Mouse (Mus musculus) megakaryocyte, embryonic 14.5 days (primary cell): Measurements from ENCODE around the gene Tmed5. TPM values are rescaled to one million over a fixed set of nuclear protein-coding genes. Genes with fewer than 3 reads are reported as not detected.
"Not testable (repeated sequence)": the region's sequence is repeated elsewhere in the genome, so short reads cannot be mapped to it uniquely, and the experiment has no call there.

Source experiments
- H3K27me3 ChIP-seq: replicated peaks from 2 replicates; pipeline ENCODE3; 2012; ENCODE audit warnings: inconsistent platforms
- H3K36me3 ChIP-seq: replicated peaks from 2 replicates; pipeline ENCODE3; 2012; ENCODE audit warnings: low read length, inconsistent platforms, mixed read lengths
- H3K4me1 ChIP-seq: 2 replicates; pipeline ENCODE4 v1.6.1; 2012; ENCODE audit warnings: inconsistent platforms
- H3K4me3 ChIP-seq: replicated peaks from 2 replicates; pipeline ENCODE3; 2012; ENCODE audit warnings: moderate library complexity, mild to moderate bottlenecking, inconsistent platforms
- H3K9me3 ChIP-seq: 2 replicates; pipeline ENCODE4 v1.6.1; 2012; ENCODE audit warnings: inconsistent platforms
- FLI1 ChIP-seq: IDR thresholded peaks from 2 replicates; pipeline ENCODE4 v1.6.1; 2012; ENCODE audit warnings: low read length, inconsistent platforms, mixed read lengths
- GATA1 ChIP-seq: IDR thresholded peaks from 3 replicates; pipeline ENCODE4 v1.6.1; 2012; ENCODE audit warnings: mixed read lengths, low read length, inconsistent platforms, borderline replicate concordance
- polyA plus RNA-seq: library from polyadenylated mRNA; stranded (reverse); fragments of >175 nt; gene quantifications from 2 replicates; pipeline ENCODE4 v1.2.3, GENCODE M21; 2012; ENCODE audit warnings: low replicate concordance; ENCODE audit not compliant: insufficient read depth

The Tmed5 gene
- polyA plus RNA-seq, 1 experiment, result 35.6 TPM

DNA sequence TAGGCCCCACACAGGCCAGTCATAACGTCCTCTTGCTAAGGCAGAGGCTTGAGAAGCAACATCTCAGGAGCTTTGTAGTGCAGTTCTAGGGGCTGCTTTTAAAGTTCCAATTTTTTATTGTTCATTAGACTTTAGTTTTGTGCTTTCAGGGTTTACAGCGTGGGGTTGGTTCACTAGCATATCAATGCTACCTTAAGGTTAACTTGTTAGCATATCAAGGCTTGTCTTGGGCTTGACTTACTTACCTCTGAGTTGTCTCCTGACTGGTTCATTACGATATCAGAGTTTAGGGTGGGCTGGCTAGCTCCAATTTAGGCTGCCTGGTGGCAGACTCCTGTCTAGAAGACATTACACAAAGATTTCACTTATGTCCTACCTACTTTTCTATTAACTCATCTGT, 34.7 kb downstream of the Tmed5 start:
- no peak for TF ChIP-seq FLI1
- no peak for TF ChIP-seq GATA1
- Histone ChIP-seq H3K4me1 (peaks cover 16% of the 10 kb centered on the region), H3K9me3 (no peaks in the 10 kb centered on the region), H3K27me3 (no peaks in the 10 kb centered on the region), H3K36me3 (peaks cover 91% of the 10 kb centered on the region), H3K4me3 (no peak overlapping the region)

DNA sequence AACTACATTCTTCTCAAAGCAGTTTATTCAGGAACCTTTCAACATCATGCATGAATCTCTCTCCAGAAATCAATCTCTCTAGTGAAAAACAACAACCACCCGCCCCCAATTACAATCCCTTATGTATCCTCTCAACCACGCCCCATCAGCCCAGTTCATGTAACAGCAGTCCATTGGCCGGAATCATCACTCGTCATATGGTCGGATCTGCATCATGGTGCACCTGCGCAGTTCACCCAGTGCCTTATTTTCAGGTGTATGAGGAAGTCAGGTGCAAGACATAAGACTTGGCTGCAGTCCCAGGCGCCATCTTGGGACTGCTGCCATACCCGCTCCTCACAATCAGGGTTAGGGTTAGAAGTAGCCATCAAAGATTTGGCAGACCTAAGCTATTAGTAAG, 39.7 kb downstream of the Tmed5 start:
- not testable (repeated sequence) for H3K4me3 ChIP-seq, H3K27me3 ChIP-seq, H3K4me1 ChIP-seq, H3K9me3 ChIP-seq
- peaks cover 88% of the 10 kb centered on the region for H3K36me3 ChIP-seq

GRCm38 (mm10) chr5:108085440-108085839, 47.0 kb downstream of the Tmed5 start:
- Histone ChIP-seq H3K9me3 (no peaks in the 10 kb centered on the region), H3K27me3 (no peaks in the 10 kb centered on the region), H3K36me3 (peaks cover 84% of the 10 kb centered on the region), H3K4me1 (peaks cover under 1% of the 10 kb centered on the region; the same call in 1 of the 2 replicates), H3K4me3 (no peak overlapping the region)
- no peak for TF ChIP-seq GATA1
- no peak for TF ChIP-seq FLI1

DNA sequence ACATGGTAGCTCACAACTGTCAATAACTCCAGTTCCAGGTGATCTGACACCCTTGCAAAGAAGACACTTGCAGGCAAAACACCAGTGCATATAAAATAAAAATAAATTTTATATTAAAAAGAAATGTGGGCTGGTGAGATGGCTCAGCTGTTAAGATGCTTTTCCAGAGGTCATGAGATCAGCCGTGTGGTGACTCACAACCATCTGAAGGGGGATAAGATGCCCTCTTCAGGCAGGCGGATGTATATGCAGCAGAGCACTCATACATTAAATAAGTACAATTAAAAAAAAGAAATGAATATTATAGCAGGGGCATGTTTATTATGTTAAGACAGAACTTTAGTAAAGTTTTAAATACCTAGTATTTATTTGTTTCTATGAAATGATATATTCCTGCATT, 50.0 kb downstream of the Tmed5 start:
- Histone ChIP-seq H3K9me3 (no peaks in the 10 kb centered on the region), H3K4me3 (no peak overlapping the region), H3K27me3 (no peaks in the 10 kb centered on the region), H3K36me3 (peaks cover 68% of the 10 kb centered on the region), H3K4me1 (peaks cover 30% of the 10 kb centered on the region)
- TF ChIP-seq FLI1 (no peak), GATA1 (no peak)

DNA sequence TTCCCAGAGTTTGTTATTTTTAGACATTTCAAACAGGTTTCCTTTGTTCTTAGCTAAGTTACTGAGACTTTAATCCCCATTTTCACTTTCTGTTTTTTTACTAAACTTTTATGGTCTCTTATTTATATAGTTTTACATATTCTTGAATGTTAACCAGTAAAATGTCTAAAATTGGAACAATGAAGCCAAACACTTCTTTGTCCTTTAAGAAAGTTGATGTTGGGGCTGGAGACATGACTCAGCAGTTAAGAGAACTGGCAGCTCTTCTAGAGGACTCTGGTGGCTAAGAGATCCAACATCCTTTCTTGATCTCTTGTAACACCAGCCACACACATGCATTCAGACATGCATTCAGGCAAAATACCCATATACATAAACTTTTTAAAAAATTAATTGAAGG, 52.8 kb downstream of the Tmed5 start:
- no peak for TF ChIP-seq GATA1
- TF ChIP-seq FLI1, result no peak
- H3K27me3 ChIP-seq, result no peaks in the 10 kb centered on the region
- peaks cover 51% of the 10 kb centered on the region for H3K4me1 ChIP-seq
- H3K4me3 ChIP-seq, result peak overlapping the region; percentile 5
- H3K9me3 ChIP-seq, result no peaks in the 10 kb centered on the region
- H3K36me3 ChIP-seq, result peaks cover 65% of the 10 kb centered on the region

GRCm38 (mm10) chr5:108076833-108077540, 55.4 kb downstream of the Tmed5 start:
- no peak for TF ChIP-seq GATA1
- TF ChIP-seq FLI1, result no peak
- Histone ChIP-seq H3K36me3 (peaks cover 72% of the 10 kb centered on the region), H3K4me1 (peaks cover 62% of the 10 kb centered on the region), H3K27me3 (no peaks in the 10 kb centered on the region), H3K4me3 (no peak overlapping the region), H3K9me3 (no peaks in the 10 kb centered on the region)

GRCm38 (mm10) chr5:108076241-108076640, 56.2 kb downstream of the Tmed5 start:
- Histone ChIP-seq H3K9me3 (no peaks in the 10 kb centered on the region), H3K27me3 (no peaks in the 10 kb centered on the region), H3K4me1 (peaks cover 63% of the 10 kb centered on the region), H3K36me3 (peaks cover 70% of the 10 kb centered on the region), H3K4me3 (peak overlapping the region; percentile 67)
- TF ChIP-seq FLI1, result no peak
- TF ChIP-seq GATA1, result no peak

GRCm38 (mm10) chr5:108072301-108072700, 60.1 kb downstream of the Tmed5 start:
- H3K27me3 ChIP-seq, result no peaks in the 10 kb centered on the region
- no peak overlapping the region for H3K4me3 ChIP-seq
- TF ChIP-seq FLI1 (no peak), GATA1 (no peak)
- H3K4me1 ChIP-seq, result peaks cover 48% of the 10 kb centered on the region
- peaks cover 86% of the 10 kb centered on the region for H3K36me3 ChIP-seq
- H3K9me3 ChIP-seq, result peaks cover 3% of the 10 kb centered on the region

GRCm38 (mm10) chr5:108065465-108066411, 66.7 kb downstream of the Tmed5 start, which contains the start of gene Mtf2:
Mtf2 (plus strand) TSS chr5:108065674.
- TF ChIP-seq GATA1 (no peak), FLI1 (no peak)
- H3K9me3 ChIP-seq, result peaks cover 7% of the 10 kb centered on the region
- peaks cover 19% of the 10 kb centered on the region for H3K4me1 ChIP-seq
- no peaks in the 10 kb centered on the region for H3K27me3 ChIP-seq
- peaks cover 32% of the 10 kb centered on the region for H3K36me3 ChIP-seq
- H3K4me3 ChIP-seq, result peak within 1 kb of the TSS; percentile 98

DNA sequence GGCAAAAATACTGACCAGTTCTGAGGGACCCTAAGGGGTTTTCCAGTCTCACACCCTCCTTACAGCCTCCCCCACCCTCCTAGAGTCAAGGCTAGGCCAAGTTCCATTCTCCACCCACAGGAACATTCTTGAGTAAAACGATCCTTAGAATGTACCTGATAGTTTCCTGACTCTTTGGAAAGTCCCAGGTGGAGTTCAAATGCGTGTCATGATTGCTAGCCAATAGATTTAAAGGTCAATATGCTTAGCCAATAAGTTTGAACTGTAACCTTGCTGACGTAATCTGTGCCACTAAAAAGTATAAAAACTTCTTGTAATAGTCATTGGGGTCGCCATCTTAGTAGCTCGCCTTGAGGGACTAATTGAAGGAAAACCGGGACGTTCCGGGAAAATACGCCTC, 72.0 kb downstream of the Tmed5 start:
- no peaks in the 10 kb centered on the region for H3K36me3 ChIP-seq
- peaks cover 3% of the 10 kb centered on the region; the same call in 1 of the 2 replicates for H3K4me1 ChIP-seq
- H3K27me3 ChIP-seq, result no peaks in the 10 kb centered on the region
- TF ChIP-seq GATA1 (no peak), FLI1 (no peak)
- H3K9me3 ChIP-seq, result peaks cover 11% of the 10 kb centered on the region
- H3K4me3 ChIP-seq, result no peak overlapping the region

Other genes with a start within 250 kb of the Tmed5 start
- gene Rpl5, start 232.1 kb downstream of the Tmed5 start, polyA plus RNA-seq, result 21.3 and 79.1 TPM in 2 replicates
- gene Fam69a, start 145.5 kb downstream of the Tmed5 start, polyA plus RNA-seq, result 0.94 TPM in 1 of 2 replicates, not detected in the other
- gene Mtf2, start 66.9 kb downstream of the Tmed5 start, polyA plus RNA-seq, result 5.8 and 11.6 TPM in 2 replicates
- 0.30 TPM in 1 of 2 replicates, not detected in the other for gene Ccdc18, start 255 bp upstream of the Tmed5 start, polyA plus RNA-seq
- gene Dr1, start 136.3 kb upstream of the Tmed5 start, polyA plus RNA-seq, result 12.5 and 20.5 TPM in 2 replicates
- gene Pigg, start 180.0 kb upstream of the Tmed5 start, polyA plus RNA-seq, result 0.55 and 0.77 TPM in 2 replicates
- 101 and 308 TPM in 2 replicates for gene Gm42517, start 235.3 kb upstream of the Tmed5 start, polyA plus RNA-seq